Mouse (Mus musculus) thymus, postnatal 10 days (tissue): Measurements from ENCODE around the gene Tulp1.
"Not testable (repeated sequence)": the region's sequence is repeated elsewhere in the genome, so short reads cannot be mapped to it uniquely, and the experiment has no call there.

ENCODE experiments used
- DNase-seq, 2 experiments: peaks; one replicate each; pipeline ENCODE4 v3.0.0; 2021; ENCODE audit warnings: low spot score in 2 of 2

The Tulp1 gene

GRCm38 (mm10) chr17:28340578-28340977 is 24.4 kb downstream of the Tulp1 start:
- no peak for DNase-seq

- no peak for DNase-seq
These were observed 27.5 kb downstream of the Tulp1 start for GRCm38 (mm10) chr17:28337547-28337946.

GRCm38 (mm10) chr17:28335267-28335666 is 29.8 kb downstream of the Tulp1 start:
- DNase-seq = no peak

DNA sequence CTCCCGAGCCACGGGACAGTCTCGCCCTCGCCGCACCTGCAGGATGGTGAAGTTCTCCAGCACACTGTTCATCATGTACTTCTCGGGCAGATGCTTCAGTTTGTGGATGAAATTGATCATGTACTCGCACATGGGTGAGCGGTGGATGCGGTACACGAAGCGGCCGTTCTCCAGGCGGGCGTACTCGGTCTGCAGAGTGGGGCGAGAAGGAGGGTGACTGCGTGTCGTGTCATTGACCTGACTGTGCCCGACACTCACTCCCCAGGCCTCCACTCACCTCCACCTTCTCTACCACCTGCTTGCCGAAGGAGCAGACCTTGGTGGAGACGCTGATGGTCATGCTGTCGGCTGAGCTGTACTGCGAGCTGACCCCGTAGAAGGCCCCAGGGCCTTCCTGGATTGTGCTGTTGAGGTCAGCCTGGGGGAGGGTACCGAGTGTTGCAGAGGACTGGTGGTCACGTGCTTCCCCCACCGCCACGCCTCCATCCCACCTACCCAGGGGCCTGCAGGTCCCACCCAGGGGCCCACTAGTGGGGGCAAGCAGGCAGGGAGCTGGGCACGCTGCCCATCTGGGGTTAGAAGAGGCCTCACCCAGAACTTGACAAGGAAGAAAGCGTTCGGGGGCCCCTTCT is 32.0 kb downstream of the Tulp1 start:
- DNase-seq = no peak

- no peak for DNase-seq
These were observed 32.7 kb downstream of the Tulp1 start for GRCm38 (mm10) chr17:28332113-28332914.

DNA sequence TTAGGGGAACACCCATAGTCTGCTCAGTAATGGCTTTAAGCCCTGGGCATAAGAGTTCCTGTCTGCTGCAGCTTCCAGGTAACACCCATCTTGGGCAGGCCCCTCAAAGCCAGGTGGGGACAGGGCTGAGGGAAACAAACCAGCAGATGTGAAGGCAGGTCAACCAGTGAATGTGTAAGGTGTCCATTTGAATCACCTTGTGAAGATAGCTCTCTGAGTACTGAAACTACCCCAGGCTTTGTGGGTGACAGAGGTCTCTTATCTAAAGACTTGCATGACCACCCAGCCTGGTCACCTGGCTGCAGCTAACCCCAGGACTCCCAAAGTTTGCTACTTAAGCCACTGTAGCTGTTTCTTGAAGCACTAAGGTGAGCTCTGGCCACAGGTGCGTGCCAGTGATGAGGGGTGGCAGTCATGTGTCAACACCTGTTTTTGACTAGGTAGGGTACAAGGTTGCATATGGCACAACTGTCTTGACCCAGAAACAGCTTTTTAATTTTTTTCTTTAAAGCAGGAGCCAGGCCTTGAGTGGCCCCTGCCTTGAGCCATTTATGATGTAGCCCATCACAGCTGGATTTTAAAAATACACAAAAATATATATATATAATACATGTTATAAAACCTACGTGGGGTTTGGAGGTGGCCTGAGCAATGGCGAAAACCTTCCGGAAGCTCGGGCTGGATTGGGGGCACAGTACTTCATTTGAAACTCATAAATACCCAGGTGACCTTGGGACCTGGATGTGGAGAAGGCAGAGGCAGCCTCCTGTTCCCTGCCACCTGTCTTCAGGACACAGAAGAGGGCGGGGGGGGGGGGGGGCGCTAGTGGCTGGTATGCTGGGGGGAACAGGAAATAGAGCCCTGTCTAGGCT is 33.5 kb downstream of the Tulp1 start:
- no peak for DNase-seq

- DNase-seq = not testable (repeated sequence)
These were observed 34.4 kb downstream of the Tulp1 start for GRCm38 (mm10) chr17:28330590-28330989.

GRCm38 (mm10) chr17:28330232-28330546 is 34.8 kb downstream of the Tulp1 start:
- no peak for DNase-seq

GRCm38 (mm10) chr17:28329503-28330231 is 35.4 kb downstream of the Tulp1 start:
- DNase-seq = no peak

- DNase-seq = no peak
These were observed 36.1 kb downstream of the Tulp1 start for GRCm38 (mm10) chr17:28328946-28329345.

GRCm38 (mm10) chr17:28328366-28328928 is 36.6 kb downstream of the Tulp1 start, which contains the start of gene Rpl10a:
Gene Rpl10a (plus strand): TSS chr17:28328471.
- DNase-seq = peak; percentile 95 to 99

GRCm38 (mm10) chr17:28327673-28328325 is 37.2 kb downstream of the Tulp1 start:
- DNase-seq = no peak

DNA sequence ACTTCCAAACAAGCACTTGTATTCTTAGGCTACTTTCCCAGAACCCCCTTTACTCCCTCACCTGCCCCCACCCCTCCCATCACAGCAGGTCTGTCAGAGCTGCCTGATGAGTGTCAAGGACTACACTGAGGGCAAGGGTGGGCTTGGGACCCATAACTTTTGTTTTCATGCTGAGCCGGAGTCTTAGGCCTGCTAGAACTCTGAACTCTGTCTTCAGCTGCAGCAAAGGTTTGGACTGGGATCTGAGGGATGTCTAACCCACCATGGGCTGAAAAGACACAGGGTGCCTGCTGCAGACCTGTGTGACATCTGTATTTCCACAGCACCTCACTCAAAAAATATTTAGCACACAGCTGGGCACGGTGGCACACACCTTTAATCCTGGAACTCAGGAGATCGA is 38.1 kb downstream of the Tulp1 start:
- no peak for DNase-seq

- DNase-seq = no peak
These were observed 39.3 kb downstream of the Tulp1 start for GRCm38 (mm10) chr17:28325751-28326150.

- not testable (repeated sequence) for DNase-seq
These were observed 40.6 kb downstream of the Tulp1 start for GRCm38 (mm10) chr17:28324416-28324815.

- DNase-seq = no peak
These were observed 41.2 kb downstream of the Tulp1 start for GRCm38 (mm10) chr17:28323786-28324185.

- DNase-seq = no peak
These were observed 43.3 kb downstream of the Tulp1 start for GRCm38 (mm10) chr17:28321700-28322099.

GRCm38 (mm10) chr17:28317725-28318124 is 47.3 kb downstream of the Tulp1 start:
- no peak for DNase-seq

DNA sequence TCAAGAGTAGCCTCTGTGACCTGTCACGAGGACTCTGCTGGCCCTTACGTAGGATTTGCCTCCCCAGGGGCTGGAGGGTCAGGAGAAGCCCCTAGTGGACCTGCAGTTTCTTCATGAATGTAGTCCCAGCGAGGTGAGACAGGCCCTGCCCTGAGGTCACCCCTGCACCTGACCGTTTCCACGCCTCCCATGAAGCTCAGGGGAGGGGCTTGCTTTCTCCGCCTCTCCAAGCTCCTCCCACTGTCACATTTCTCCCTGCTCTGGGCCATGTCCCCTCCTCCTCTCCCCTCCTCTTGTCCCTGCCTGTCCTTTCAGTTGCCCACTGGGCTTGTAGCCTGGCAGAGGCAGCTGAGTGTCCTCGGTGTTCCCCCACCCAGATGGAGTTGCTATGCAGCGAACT is 47.9 kb downstream of the Tulp1 start:
- no peak for DNase-seq

DNA sequence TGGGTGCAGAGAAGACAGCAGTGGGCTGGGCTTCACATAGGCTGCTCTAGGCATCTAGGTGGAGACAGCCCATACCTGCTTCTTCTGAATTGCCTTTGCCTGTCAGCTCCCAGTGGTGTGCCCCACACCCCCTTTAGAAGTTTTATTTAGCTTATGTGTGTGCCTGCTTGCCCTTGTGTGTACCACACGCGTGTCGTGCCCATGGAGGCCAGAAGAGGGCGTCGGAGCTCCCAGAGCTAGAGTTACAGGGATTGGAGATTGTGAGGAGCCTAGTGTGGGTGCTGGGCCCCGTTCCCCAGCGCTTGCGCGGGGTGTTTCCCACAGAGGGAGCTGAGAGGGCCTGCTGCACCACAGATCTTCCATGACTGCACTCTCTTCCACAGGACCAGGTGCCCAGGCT is 48.5 kb downstream of the Tulp1 start:
- no peak for DNase-seq

DNA sequence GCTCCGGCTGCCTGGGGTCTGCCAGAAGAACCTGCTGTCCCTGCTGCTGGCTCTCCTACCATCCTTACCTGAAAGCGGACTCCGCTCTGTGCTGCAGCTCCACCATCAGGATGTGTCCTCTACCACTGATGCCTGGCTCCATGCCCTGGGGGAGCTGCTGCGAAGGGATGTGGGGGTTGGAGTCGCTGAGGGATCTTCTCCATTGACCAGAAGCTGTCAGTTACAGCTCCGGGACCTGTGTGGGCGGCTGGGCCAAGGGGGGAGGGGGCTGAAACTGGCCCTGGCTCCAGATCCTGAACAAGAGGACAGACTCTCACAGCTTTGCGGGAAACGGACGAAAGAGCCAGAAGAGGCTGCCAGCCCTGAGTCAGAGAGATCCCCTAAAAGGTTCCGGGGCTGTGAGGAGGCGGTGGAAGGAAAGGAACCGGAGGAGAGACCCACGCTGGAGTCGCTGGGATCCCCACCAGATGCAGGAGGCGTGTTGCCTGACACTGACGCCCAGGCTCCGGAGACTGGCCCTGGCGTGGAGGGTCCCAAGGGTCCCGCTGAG is 49.3 kb downstream of the Tulp1 start:
- no peak for DNase-seq
